Mouse (Mus musculus) MEL (cell line): ENCODE data around the gene Cd248. TPM values are rescaled to one million over a fixed set of nuclear protein-coding genes. Genes with fewer than 3 reads are reported as not detected.

Source experiments
- DNase-seq: peaks from one replicate; pipeline ENCODE4 v3.0.0; 2011; ENCODE audit warnings: low read depth, low spot score
- H3K27ac ChIP-seq: 2 replicates; pipeline ENCODE4 v1.5.1; 2012; ENCODE audit warnings: low read depth, mild to moderate bottlenecking, control low read depth, low read length, moderate library complexity; ENCODE audit not compliant: control insufficient read depth
- H3K27me3 ChIP-seq, 2 experiments: fragments of 150-350 bp in 1 of 2; sonication (generic) in 1 of 2; 2 replicates each; pipeline ENCODE4 v1.6.1; 2012; ENCODE audit warnings: low read length in 2 of 2, mild to moderate bottlenecking in 2 of 2, improper control_type of control experiment in 1 of 2, moderate library complexity in 1 of 2; ENCODE audit not compliant: insufficient read depth in 2 of 2, control insufficient read depth in 1 of 2
- H3K36me3 ChIP-seq, 2 experiments: 2 replicates each; pipeline ENCODE4 v1.6.1; 2012 to 2014; ENCODE audit warnings: low read length in 2 of 2, improper control_type of control experiment in 1 of 2, inconsistent platforms in 1 of 2, mild to moderate bottlenecking in 1 of 2; ENCODE audit not compliant: insufficient read depth in 2 of 2, control insufficient read depth in 1 of 2
- H3K4me1 ChIP-seq, 2 experiments: fragments of 150-350 bp in 1 of 2; sonication (generic) in 1 of 2; 2 replicates each; pipeline ENCODE4 v1.6.1; 2012; ENCODE audit warnings: low read length in 2 of 2, improper control_type of control experiment in 1 of 2, mild to moderate bottlenecking in 1 of 2; ENCODE audit not compliant: insufficient read depth in 2 of 2, control insufficient read depth in 1 of 2
- H3K4me3 ChIP-seq, 2 experiments: fragments of 150-350 bp in 1 of 2; sonication (generic) in 1 of 2; 2 replicates each; pipeline ENCODE4 v1.5.1; 2012; ENCODE audit warnings: low read depth in 2 of 2, low read length in 2 of 2, mild to moderate bottlenecking in 2 of 2, moderate library complexity in 2 of 2, control low read depth in 1 of 2, improper control_type of control experiment in 1 of 2; ENCODE audit not compliant: control insufficient read depth in 1 of 2, insufficient read depth in 1 of 2
- H3K79me2 ChIP-seq: 2 replicates; pipeline ENCODE4 v1.6.1; 2012; ENCODE audit warnings: mild to moderate bottlenecking, low read length, moderate library complexity; ENCODE audit not compliant: control insufficient read depth, poor library complexity, insufficient read depth
- H3K9ac ChIP-seq: 2 replicates; pipeline ENCODE4 v1.6.1; 2012; ENCODE audit warnings: low read depth, mild to moderate bottlenecking, control low read depth, low read length, moderate library complexity; ENCODE audit not compliant: control insufficient read depth, poor library complexity, severe bottlenecking
- H3K9me3 ChIP-seq: fragments of 150-350 bp; sonication (generic); replicated peaks from 2 replicates; pipeline ENCODE4 v1.6.1; 2012; ENCODE audit warnings: mild to moderate bottlenecking, low read length, improper control_type of control experiment, moderate library complexity; ENCODE audit not compliant: insufficient read depth
- CHD1 ChIP-seq: IDR thresholded peaks from 2 replicates; pipeline ENCODE4 v1.6.1; 2012; ENCODE audit warnings: low read depth, mild to moderate bottlenecking, inconsistent platforms, low read length, improper control_type of control experiment
- CTCF ChIP-seq, 3 experiments: IDR thresholded peaks in 2 of 3; conservative IDR thresholded peaks in 1 of 3; 2 replicates each; pipeline ENCODE4 v1.5.1; 2011 to 2012; ENCODE audit warnings: low read length in 3 of 3, low read depth in 2 of 3, mild to moderate bottlenecking in 2 of 3, improper control_type of control experiment in 1 of 3, inconsistent platforms in 1 of 3, mixed read lengths in 1 of 3, moderate library complexity in 1 of 3; ENCODE audit not compliant: control insufficient read depth in 1 of 3, insufficient read depth in 1 of 3, poor library complexity in 1 of 3, severe bottlenecking in 1 of 3
- ELF1 ChIP-seq: IDR thresholded peaks from 2 replicates; pipeline ENCODE4 v1.6.1; 2014; ENCODE audit warnings: low read depth, mild to moderate bottlenecking, inconsistent platforms, low read length, improper control_type of control experiment, moderate library complexity
- EP300 ChIP-seq, 2 experiments: IDR thresholded peaks; 2 replicates each; pipeline ENCODE4 v1.6.1; 2011; ENCODE audit warnings: improper control_type of control experiment in 2 of 2, low read length in 2 of 2, low read depth in 1 of 2, mild to moderate bottlenecking in 1 of 2
- GATA1 ChIP-seq: IDR thresholded peaks from 2 replicates; pipeline ENCODE4 v1.6.1; 2011; ENCODE audit warnings: low read depth, low read length, improper control_type of control experiment
- HCFC1 ChIP-seq: IDR thresholded peaks from 2 replicates; pipeline ENCODE4 v1.6.1; 2012; ENCODE audit warnings: low read depth, mild to moderate bottlenecking, inconsistent platforms, low read length, improper control_type of control experiment, moderate library complexity
- JUND ChIP-seq: IDR thresholded peaks from 2 replicates; pipeline ENCODE4 v1.6.1; 2011; ENCODE audit warnings: low read depth, mild to moderate bottlenecking, improper control_type of control experiment, low read length
- KAT2A ChIP-seq: conservative IDR thresholded peaks from 2 replicates; pipeline ENCODE4 v1.6.1; 2012; ENCODE audit warnings: low read depth, low read length, improper control_type of control experiment, inconsistent platforms
- MAZ ChIP-seq: IDR thresholded peaks from 2 replicates; pipeline ENCODE4 v1.6.1; 2012; ENCODE audit warnings: low read depth, mild to moderate bottlenecking, inconsistent platforms, low read length, improper control_type of control experiment
- MEF2A ChIP-seq: IDR thresholded peaks from 2 replicates; pipeline ENCODE4 v1.6.1; 2014; ENCODE audit warnings: low read depth, mild to moderate bottlenecking, inconsistent platforms, low read length, improper control_type of control experiment; ENCODE audit not compliant: poor library complexity, insufficient replicate concordance, severe bottlenecking; ENCODE audit errors: extremely low read depth
- MXI1 ChIP-seq: IDR thresholded peaks from 2 replicates; pipeline ENCODE4 v1.6.1; 2011; ENCODE audit warnings: mild to moderate bottlenecking, low read depth, low read length, improper control_type of control experiment
- MYB ChIP-seq: IDR thresholded peaks from 2 replicates; pipeline ENCODE4 v1.6.1; 2011; ENCODE audit warnings: mild to moderate bottlenecking, low read depth, low read length, improper control_type of control experiment
- NRF1 ChIP-seq: IDR thresholded peaks from 2 replicates; pipeline ENCODE4 v1.6.1; 2014; ENCODE audit warnings: low read depth, mild to moderate bottlenecking, inconsistent platforms, low read length, improper control_type of control experiment, moderate library complexity; ENCODE audit not compliant: poor library complexity, insufficient read depth, severe bottlenecking
- POLR2A ChIP-seq, 2 experiments: IDR thresholded peaks; 2 replicates each; pipeline ENCODE4 v1.6.1; 2011 to 2012; ENCODE audit warnings: low read length in 2 of 2, mild to moderate bottlenecking in 2 of 2, control low read depth in 1 of 2, improper control_type of control experiment in 1 of 2, low read depth in 1 of 2, moderate library complexity in 1 of 2; ENCODE audit not compliant: control insufficient read depth in 1 of 2, insufficient read depth in 1 of 2, poor library complexity in 1 of 2
- SMC3 ChIP-seq: IDR thresholded peaks from 2 replicates; pipeline ENCODE4 v1.6.1; 2011; ENCODE audit warnings: low read depth, low read length, improper control_type of control experiment
- TBP ChIP-seq: IDR thresholded peaks from 2 replicates; pipeline ENCODE4 v1.8.0; 2011; ENCODE audit warnings: low read depth, low read length, improper control_type of control experiment
- TCF12 ChIP-seq: IDR thresholded peaks from 2 replicates; pipeline ENCODE4 v1.6.1; 2014; ENCODE audit warnings: low read depth, mild to moderate bottlenecking, inconsistent platforms, low read length, improper control_type of control experiment, moderate library complexity
- UBTF ChIP-seq: IDR thresholded peaks from 2 replicates; pipeline ENCODE4 v1.6.1; 2012; ENCODE audit warnings: low read depth, mild to moderate bottlenecking, inconsistent platforms, low read length, improper control_type of control experiment, moderate library complexity, borderline replicate concordance; ENCODE audit not compliant: insufficient read depth
- USF1 ChIP-seq: IDR thresholded peaks from 2 replicates; pipeline ENCODE4 v1.6.1; 2014; ENCODE audit warnings: low read depth, mild to moderate bottlenecking, inconsistent platforms, low read length, improper control_type of control experiment, moderate library complexity
- ZKSCAN1 ChIP-seq: IDR thresholded peaks from 2 replicates; pipeline ENCODE4 v1.6.1; 2012; ENCODE audit warnings: low read depth, mild to moderate bottlenecking, inconsistent platforms, low read length, improper control_type of control experiment, moderate library complexity
- ZMIZ1 ChIP-seq: IDR thresholded peaks from 2 replicates; pipeline ENCODE4 v1.6.1; 2012; ENCODE audit warnings: low read depth, mild to moderate bottlenecking, inconsistent platforms, low read length, improper control_type of control experiment, moderate library complexity
- ZNF384 ChIP-seq: IDR thresholded peaks from 2 replicates; pipeline ENCODE4 v1.6.1; 2012; ENCODE audit warnings: low read depth, mild to moderate bottlenecking, inconsistent platforms, low read length, improper control_type of control experiment
- polyA plus RNA-seq, 2 experiments: library from polyadenylated mRNA; stranded (reverse) in 1 of 2; unstranded in 1 of 2; fragments of >175 nt in 1 of 2; fragments of >200 nt in 1 of 2; gene quantifications; 2 replicates each; pipeline versions ENCODE4 v1.2.1 to v1.2.4; 2012; ENCODE audit warnings: low replicate concordance in 2 of 2, low read depth in 1 of 2; ENCODE audit not compliant: insufficient read length in 2 of 2, insufficient read depth in 1 of 2, missing spikeins in 1 of 2
- total RNA-seq: library from RNA; depleted of rRNA; stranded (reverse); fragments of 300-350 nt; gene quantifications from 2 replicates; pipeline ENCODE4 v1.2.3, GENCODE M21; 2012; rRNA removed

Gene Cd248
- total RNA-seq (0.23 and 0.27 TPM in 2 replicates), polyA plus RNA-seq (under 1 TPM in 1 of 2 experiments, not detected in 1; 0.86 TPM)

DNA sequence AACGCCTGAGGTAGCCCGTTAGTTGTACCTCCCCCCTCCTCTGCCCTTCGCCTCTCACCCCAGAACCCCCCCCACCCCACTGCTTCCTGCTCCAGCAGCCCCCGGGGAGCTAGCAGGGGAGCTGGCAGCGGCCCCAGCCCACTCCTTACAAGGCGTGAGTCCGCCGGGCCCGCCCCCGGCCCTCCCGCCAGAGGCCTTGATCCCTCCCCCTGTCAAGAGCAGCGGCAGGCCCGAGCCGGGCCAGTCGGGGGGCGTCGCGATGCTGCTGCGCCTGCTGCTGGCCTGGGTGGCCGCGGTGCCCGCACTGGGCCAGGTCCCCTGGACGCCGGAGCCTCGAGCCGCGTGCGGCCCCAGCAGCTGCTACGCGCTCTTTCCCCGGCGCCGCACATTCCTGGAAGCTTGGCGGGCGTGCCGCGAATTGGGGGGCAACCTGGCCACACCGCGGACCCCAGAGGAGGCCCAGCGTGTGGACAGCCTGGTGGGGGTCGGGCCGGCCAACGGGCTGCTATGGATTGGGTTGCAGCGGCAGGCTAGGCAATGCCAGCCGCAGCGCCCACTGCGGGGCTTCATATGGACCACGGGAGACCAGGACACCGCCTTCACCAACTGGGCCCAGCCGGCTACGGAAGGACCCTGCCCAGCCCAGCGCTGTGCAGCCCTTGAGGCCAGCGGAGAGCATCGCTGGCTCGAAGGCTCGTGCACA lies at the start of gene Cd248:
Gene Cd248 (plus strand): TSS at position 212 of the 703 bp plus-strand sequence.
- Histone ChIP-seq H3K9ac (peak within 1 kb of the TSS; percentile 70), H3K27ac (peak within 1 kb of the TSS; percentile 72), H3K27me3 (no peaks in the 10 kb centered on the region), H3K36me3 (peaks cover 0 to 4% of the 10 kb centered on the region in 2 experiments; a peak in 1 of 4 replicates), H3K4me3 (peak within 1 kb of the TSS; percentile 49 to 62), H3K4me1 (peaks cover 5 to 31% of the 10 kb centered on the region in 2 experiments), H3K79me2 (peaks cover 2% of the 10 kb centered on the region; the same call in 1 of the 2 replicates), H3K9me3 (no peaks in the 10 kb centered on the region)
- DNase-seq, result peak; percentile 89
- TF ChIP-seq POLR2A (IDR thresholded peaks at IDR 0.05; ENCODE audit: control insufficient read depth in 1 of 2, insufficient read depth in 1 of 2, low read depth in 1 of 2, low read length in 2 of 2, poor library complexity in 1 of 2) (0 out of 4 replicates have a peak, but pooled peaks of 1 of the 2 experiments have one; percentile 9), TBP (no peak), NRF1 (no peak), UBTF (0 out of 2 replicates have a peak, but pooled peaks have one; percentile 21), CHD1 (no peak)

DNA sequence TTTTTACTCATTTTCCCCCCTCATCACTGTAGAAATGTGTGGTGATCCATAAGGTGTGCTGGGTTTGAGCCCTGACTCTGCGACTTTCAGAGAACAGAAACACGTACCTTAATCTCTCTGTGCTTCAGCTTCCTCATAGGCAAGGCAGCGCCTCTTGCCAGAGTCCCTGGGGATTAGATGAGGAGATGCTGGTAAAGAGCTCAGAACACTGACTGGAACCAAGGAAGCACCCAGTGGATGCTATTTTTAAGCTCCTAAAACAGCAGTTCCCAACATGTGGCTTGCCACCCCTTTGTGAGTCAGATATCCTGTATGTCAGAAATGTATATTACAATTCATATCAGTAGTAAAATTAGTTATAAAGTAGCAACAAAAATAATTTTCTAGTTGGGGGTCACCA lies 49.7 kb upstream of the Cd248 start:
- Histone ChIP-seq H3K9me3 (no peaks in the 10 kb centered on the region), H3K27ac (no peak overlapping the region), H3K9ac (no peak overlapping the region)

DNA sequence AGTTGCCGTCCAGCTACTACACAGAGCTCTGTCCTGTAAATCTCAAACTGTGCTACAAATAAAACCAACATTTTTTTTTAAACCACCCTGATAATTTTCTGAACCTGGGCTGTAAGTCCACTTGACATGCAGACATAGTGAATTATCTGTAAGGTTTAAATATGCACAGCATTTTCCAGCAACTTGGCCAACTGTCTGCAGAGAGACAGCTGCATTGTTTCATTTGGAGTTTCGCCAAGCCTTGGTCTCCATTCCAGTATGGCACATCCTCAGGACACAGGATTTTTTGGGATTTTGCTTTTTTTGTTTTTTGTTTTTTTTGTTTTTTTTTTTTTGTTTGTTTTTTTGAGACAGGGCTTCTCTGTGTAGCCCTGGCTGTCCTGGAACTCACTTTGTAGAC lies 46.5 kb upstream of the Cd248 start:
- H3K36me3 ChIP-seq, result peaks cover 0 to 5% of the 10 kb centered on the region in 2 experiments; a peak in 1 of 4 replicates
- H3K27ac ChIP-seq, result no peak overlapping the region
- H3K9me3 ChIP-seq, result no peaks in the 10 kb centered on the region
- no peak overlapping the region for H3K4me3 ChIP-seq
- TF ChIP-seq NRF1 (no peak), HCFC1 (no peak), ZKSCAN1 (no peak), EP300 (IDR thresholded peaks at IDR 0.05; ENCODE audit: low read depth in 1 of 2, low read length in 2 of 2) (no peak), ELF1 (no peak), ZMIZ1 (no peak), MEF2A (no peak), MXI1 (no peak), TCF12 (no peak)
- DNase-seq, result no peak
- H3K4me1 ChIP-seq, result peaks cover 0 to 6% of the 10 kb centered on the region in 2 experiments; a peak in 2 of 4 replicates
- H3K9ac ChIP-seq, result no peak overlapping the region
- no peaks in the 10 kb centered on the region for H3K27me3 ChIP-seq
- H3K79me2 ChIP-seq, result no peaks in the 10 kb centered on the region; the same call in 1 of the 2 replicates

More for the DNA sequence above, 49.7 kb upstream of the Cd248 start:
- no peak for DNase-seq
- TF ChIP-seq KAT2A, result no peak
- TF ChIP-seq EP300 (IDR thresholded peaks at IDR 0.05; ENCODE audit: low read depth in 1 of 2, low read length in 2 of 2), result no peak
- no peak for TF ChIP-seq CTCF (IDR thresholded peaks at IDR 0.05 in 2 of 3, conservative IDR thresholded peaks at IDR 0.05 in 1 of 3; ENCODE audit: control insufficient read depth in 1 of 3, insufficient read depth in 1 of 3, low read depth in 2 of 3, low read length in 3 of 3, poor library complexity in 1 of 3, severe bottlenecking in 1 of 3)
- no peak for TF ChIP-seq MAZ
- TF ChIP-seq MYB, result no peak
- TF ChIP-seq MXI1, result no peak
- TF ChIP-seq USF1, result no peak
- no peak for TF ChIP-seq ELF1
- TF ChIP-seq TCF12, result no peak
- no peak for TF ChIP-seq SMC3
- no peak for TF ChIP-seq ZNF384
- TF ChIP-seq GATA1, result no peak
- TF ChIP-seq JUND, result no peak
- Histone ChIP-seq H3K4me1 (peaks cover 0 to 8% of the 10 kb centered on the region in 2 experiments; a peak in 2 of 4 replicates), H3K79me2 (no peaks in the 10 kb centered on the region), H3K4me3 (no peak overlapping the region), H3K36me3 (peaks cover 0 to 5% of the 10 kb centered on the region in 2 experiments; a peak in 1 of 4 replicates), H3K27me3 (no peaks in the 10 kb centered on the region)
